Mouse (Mus musculus) neural tube, embryonic 14.5 days (tissue): ENCODE results near the gene Ttpal. TPM values are rescaled to one million over a fixed set of nuclear protein-coding genes. Genes with fewer than 3 reads are reported as not detected.

ENCODE experiments used
- ATAC-seq: fragments of 200-750 bp; cut with Nextera tagmentation; 2 replicates; pipeline ENCODE4 v1.8.0; 2017; ENCODE audit warnings: low read depth, mild to moderate bottlenecking, moderate TSS enrichment, moderate library complexity
- H3K27ac ChIP-seq: fragments of 300-500 bp; sonication (generic); 2 replicates; pipeline ENCODE4 v1.5.1; 2014; ENCODE audit warnings: low read depth, mild to moderate bottlenecking, control low read depth, low read length, moderate library complexity, mixed read lengths
- H3K27me3 ChIP-seq: fragments of 300-500 bp; sonication (generic); 2 replicates; pipeline ENCODE4 v1.6.1; 2014; ENCODE audit warnings: low read length; ENCODE audit not compliant: control insufficient read depth, insufficient read depth
- H3K36me3 ChIP-seq: fragments of 300-500 bp; sonication (generic); 2 replicates; pipeline ENCODE4 v1.6.1; 2014; ENCODE audit warnings: low read length, mixed read lengths; ENCODE audit not compliant: control insufficient read depth, insufficient read depth
- H3K4me1 ChIP-seq: fragments of 300-500 bp; sonication (generic); 2 replicates; pipeline ENCODE4 v1.6.1; 2014; ENCODE audit warnings: low read length; ENCODE audit not compliant: control insufficient read depth, insufficient read depth
- H3K4me2 ChIP-seq: fragments of 300-500 bp; sonication (generic); 2 replicates; pipeline ENCODE4 v1.6.1; 2014; ENCODE audit warnings: mild to moderate bottlenecking, low read depth, low read length, control low read depth
- H3K4me3 ChIP-seq: fragments of 300-500 bp; sonication (generic); 2 replicates; pipeline ENCODE4 v1.5.1; 2014; ENCODE audit warnings: low read depth, low read length, control low read depth, mixed read lengths
- H3K9ac ChIP-seq: fragments of 300-500 bp; sonication (generic); replicated peaks from 2 replicates; pipeline ENCODE4 v1.6.1; 2014; ENCODE audit warnings: low read depth, mild to moderate bottlenecking, control low read depth, low read length, mixed read lengths
- H3K9me3 ChIP-seq: fragments of 300-500 bp; sonication (generic); 2 replicates; pipeline ENCODE4 v1.6.1; 2016; ENCODE audit warnings: low read length; ENCODE audit not compliant: control insufficient read depth
- WGBS: fragments of 180-500 bp; shearing (Covaris S2); extraction: QIAGEN DNeasy Blood & Tissue Kit; methylation state at CpG from one replicate; pipeline ENCODE4 v1.1.7; 2014; 5-methylcytosine and 5-hydroxymethylcytosine counted together
- polyA plus RNA-seq: library from polyadenylated mRNA; unstranded; fragments of >200 nt; fragmentation: Nextera tagmentation; extraction: Ambion mirVana; gene quantifications from 2 replicates; pipeline ENCODE4 v1.2.1, GENCODE M21; 2014

The Ttpal gene
- polyA plus RNA-seq, 1 experiment from 2014 or later: 45.5 TPM

DNA sequence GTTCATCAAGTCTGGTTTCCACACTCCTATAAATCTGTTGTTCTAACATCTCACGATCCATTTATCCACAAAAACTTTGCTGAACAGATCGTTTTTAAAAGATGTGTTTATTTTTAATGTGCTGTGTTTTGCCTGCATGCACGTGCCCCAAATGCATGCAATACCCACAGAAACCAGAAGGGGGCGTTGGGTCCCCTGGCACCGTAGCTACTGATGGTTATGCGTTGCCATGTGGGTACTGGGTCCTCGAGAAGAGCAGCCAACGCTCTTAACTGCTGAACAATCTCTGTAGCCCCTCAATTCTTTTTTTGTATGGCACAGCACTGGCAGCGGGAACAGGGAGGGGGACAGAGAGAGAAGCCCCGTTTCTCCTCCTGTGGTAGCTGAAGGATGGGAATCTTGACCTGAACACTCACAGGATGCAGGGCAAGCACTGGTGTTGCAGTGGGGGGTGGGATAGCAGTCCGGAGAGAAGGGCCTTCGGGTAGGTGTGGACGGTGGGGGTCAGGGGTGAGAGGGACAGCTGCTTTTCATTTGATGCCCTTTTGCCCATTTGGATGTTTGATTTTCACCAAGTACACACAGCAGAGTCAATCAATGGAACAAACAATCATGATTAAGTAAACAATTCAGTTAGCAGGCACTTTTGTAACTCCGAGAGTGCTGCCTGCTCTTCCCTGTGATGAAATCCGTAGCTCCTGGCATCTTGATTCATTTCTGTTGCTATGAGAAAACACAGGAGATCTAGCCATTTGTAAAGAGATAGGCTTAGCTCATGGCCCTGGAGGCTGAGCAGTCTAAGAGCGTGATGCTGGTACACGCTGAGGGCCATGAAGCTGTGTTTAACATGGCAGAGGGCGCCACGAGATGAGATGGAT is 15.5 kb upstream of the Ttpal start:
- Histone ChIP-seq H3K27me3 (no peaks in the 10 kb centered on the region), H3K4me3 (no peak overlapping the region), H3K9ac (no peak overlapping the region), H3K4me2 (no peak overlapping the region), H3K9me3 (no peaks in the 10 kb centered on the region), H3K27ac (no peak overlapping the region), H3K36me3 (no peaks in the 10 kb centered on the region), H3K4me1 (no peaks in the 10 kb centered on the region)
- no peak for ATAC-seq
- WGBS: 53% methylated on average over 19 of the region's 19 CpGs

DNA sequence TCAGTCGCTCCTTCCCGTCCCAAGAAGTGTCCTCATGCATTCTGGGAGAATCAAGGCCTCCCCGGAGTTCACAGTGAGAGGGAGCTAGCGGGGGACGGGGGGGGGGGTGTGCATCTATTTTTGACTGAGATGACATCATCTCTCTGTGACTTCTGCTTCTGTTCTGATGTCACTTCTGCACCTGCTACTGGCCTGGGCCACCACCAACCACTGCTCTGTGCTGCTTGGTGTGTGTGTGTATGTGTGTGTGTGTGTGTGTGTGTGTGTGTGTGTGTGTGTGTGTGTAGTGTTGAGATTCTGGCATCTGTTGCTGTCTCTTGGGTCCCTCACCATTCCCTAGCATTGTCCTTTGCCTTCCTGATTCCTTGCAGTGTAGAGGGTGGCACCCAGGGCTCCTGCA is 14.6 kb upstream of the Ttpal start:
- WGBS: 80% methylated on average over 5 of the region's 5 CpGs
- no peak for ATAC-seq
- no peaks in the 10 kb centered on the region for H3K4me1 ChIP-seq

DNA sequence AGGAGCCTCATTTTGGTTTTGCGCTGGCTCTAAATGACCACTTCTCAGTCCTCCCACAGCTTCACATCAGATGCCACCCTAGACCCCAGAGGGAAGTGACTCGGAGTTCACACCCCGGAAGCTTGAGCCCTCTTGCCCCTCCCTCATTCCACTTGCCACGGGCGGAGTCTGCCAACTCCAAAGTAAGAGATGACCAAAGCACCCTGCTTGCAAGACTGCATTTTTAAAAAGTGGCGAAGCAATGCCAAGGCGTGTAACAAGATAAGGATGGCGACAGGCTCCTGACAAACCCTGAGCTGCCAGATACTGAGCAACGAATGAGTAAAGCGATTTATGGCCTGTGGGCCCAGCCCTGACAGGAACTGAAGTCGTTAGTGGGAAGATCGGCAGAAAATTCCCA is 11.9 kb upstream of the Ttpal start:
- no peak overlapping the region for H3K27ac ChIP-seq
- no peaks in the 10 kb centered on the region for H3K36me3 ChIP-seq
- ATAC-seq: no peak
- H3K4me1 ChIP-seq: no peaks in the 10 kb centered on the region
- no peak overlapping the region for H3K4me3 ChIP-seq
- no peaks in the 10 kb centered on the region for H3K27me3 ChIP-seq
- WGBS: 68% methylated on average over 12 of the region's 12 CpGs
- H3K4me2 ChIP-seq: no peak overlapping the region
- H3K9ac ChIP-seq: no peak overlapping the region
- H3K9me3 ChIP-seq: no peaks in the 10 kb centered on the region

More for the DNA sequence above, 14.6 kb upstream of the Ttpal start:
- H3K4me3 ChIP-seq: no peak overlapping the region
- no peaks in the 10 kb centered on the region for H3K36me3 ChIP-seq
- H3K9ac ChIP-seq: no peak overlapping the region
- no peaks in the 10 kb centered on the region for H3K27me3 ChIP-seq
- H3K9me3 ChIP-seq: no peaks in the 10 kb centered on the region
- no peak overlapping the region for H3K27ac ChIP-seq
- no peak overlapping the region for H3K4me2 ChIP-seq

DNA sequence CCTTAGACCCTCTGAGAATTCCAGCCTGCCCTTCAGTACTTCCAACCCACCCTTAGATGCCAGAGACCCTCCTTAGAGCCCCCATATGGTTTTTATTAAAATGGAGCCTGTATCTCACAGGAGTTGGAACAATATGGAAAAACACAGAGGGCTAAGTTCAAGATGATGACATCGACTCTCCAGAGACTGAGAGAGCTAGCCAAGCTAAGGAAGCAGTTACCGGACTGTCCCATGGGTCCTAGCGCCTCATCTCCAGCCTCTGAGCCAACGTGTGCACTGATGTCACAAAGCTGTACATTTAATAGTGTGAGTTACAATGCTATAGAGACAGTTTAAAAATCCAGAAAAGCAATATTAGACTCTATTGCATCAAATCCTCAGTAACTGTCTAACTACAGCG is 11.1 kb upstream of the Ttpal start:
- Histone ChIP-seq H3K9ac (no peak overlapping the region), H3K9me3 (no peaks in the 10 kb centered on the region), H3K4me1 (no peaks in the 10 kb centered on the region), H3K36me3 (no peaks in the 10 kb centered on the region), H3K27ac (no peak overlapping the region), H3K27me3 (no peaks in the 10 kb centered on the region), H3K4me2 (no peak overlapping the region), H3K4me3 (no peak overlapping the region)
- ATAC-seq: no peak
- WGBS: 77% methylated on average over 5 of the region's 5 CpGs

DNA sequence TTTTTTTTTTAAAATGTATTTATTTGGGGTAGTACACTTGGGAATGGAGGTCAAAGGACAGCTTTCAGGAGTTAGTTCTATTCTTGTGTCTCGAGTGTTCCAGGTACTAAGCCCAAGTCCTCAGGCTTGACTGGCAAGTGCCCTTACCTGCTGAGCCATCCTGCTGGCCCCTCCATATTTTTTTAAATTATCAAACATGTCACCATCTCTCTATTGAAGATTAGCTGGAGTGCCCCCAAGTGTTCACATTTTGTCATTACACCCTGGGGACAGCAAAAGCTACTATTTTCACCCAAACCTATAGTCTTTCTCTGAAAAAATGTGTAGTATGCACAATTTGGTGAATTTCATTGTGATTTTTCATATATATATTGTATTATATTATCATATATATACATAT is 10.0 kb upstream of the Ttpal start:
- no peak for ATAC-seq
- Histone ChIP-seq H3K4me2 (no peak overlapping the region), H3K9ac (no peak overlapping the region), H3K27me3 (no peaks in the 10 kb centered on the region), H3K36me3 (no peaks in the 10 kb centered on the region), H3K4me1 (no peaks in the 10 kb centered on the region), H3K27ac (no peak overlapping the region), H3K4me3 (no peak overlapping the region), H3K9me3 (no peaks in the 10 kb centered on the region)
- 79% methylated on average over 1 of the region's 1 CpGs for WGBS

DNA sequence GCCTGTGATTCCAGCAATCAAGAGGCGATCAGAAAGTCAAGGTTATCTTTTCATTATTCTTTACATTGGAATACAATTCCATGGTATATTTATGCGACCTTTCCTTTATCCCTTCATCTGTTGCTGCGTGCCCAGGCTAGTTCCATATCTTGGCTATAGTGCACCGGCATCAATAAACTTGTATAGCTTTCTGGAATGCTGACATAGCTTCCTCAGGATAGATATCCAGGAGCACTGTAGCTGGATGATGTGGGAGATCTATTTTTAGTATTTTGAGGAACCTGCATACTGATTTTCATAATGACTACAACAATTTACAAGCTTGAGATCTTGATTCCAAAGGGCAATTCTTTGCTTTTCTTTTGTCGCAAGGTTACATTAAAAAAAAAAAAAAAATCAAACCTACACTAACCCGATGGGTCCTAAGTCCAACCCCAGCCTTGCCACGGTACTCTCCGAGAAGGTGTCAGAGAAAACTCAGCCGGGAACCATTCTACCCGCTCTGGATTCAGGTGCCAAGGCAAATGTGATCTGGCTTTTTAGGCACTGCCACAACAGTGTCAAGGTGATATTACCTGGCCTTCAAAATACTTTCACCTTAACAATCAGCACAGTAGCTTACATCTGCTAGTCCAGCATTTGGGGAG is 8.4 kb upstream of the Ttpal start:
- H3K4me3 ChIP-seq: no peak overlapping the region
- no peak overlapping the region for H3K27ac ChIP-seq
- H3K4me2 ChIP-seq: no peak overlapping the region
- H3K4me1 ChIP-seq: no peaks in the 10 kb centered on the region
- no peak for ATAC-seq
- no peaks in the 10 kb centered on the region for H3K9me3 ChIP-seq
- no peaks in the 10 kb centered on the region for H3K27me3 ChIP-seq
- H3K36me3 ChIP-seq: no peaks in the 10 kb centered on the region
- 91% methylated on average over 10 of the region's 10 CpGs for WGBS
- H3K9ac ChIP-seq: no peak overlapping the region

DNA sequence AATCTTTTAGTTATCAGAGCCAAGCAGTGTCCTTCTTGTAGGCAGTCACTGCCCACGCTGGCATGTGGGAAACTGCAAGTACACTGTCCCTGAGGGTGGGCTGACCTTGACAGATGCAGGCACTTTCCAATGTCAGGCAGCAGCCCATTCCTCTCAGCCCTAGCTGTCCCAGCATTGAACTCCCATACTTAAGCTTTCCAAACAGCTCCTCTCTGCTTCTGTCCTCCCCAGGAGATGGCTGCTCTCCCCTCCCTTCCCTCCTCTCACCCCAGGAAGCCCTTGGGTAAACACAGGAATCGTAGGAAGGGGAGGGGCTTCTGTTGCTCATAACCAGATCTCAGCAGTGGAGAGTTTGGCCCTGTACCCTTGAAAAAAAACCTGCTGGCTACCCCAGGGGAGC is 7.0 kb upstream of the Ttpal start:
- no peaks in the 10 kb centered on the region for H3K36me3 ChIP-seq
- H3K27ac ChIP-seq: no peak overlapping the region
- no peak overlapping the region for H3K4me3 ChIP-seq
- no peaks in the 10 kb centered on the region for H3K4me1 ChIP-seq
- 13% methylated on average over 2 of the region's 2 CpGs for WGBS
- ATAC-seq: no peak
- no peak overlapping the region for H3K4me2 ChIP-seq
- no peaks in the 10 kb centered on the region for H3K9me3 ChIP-seq
- H3K9ac ChIP-seq: no peak overlapping the region
- no peaks in the 10 kb centered on the region for H3K27me3 ChIP-seq

DNA sequence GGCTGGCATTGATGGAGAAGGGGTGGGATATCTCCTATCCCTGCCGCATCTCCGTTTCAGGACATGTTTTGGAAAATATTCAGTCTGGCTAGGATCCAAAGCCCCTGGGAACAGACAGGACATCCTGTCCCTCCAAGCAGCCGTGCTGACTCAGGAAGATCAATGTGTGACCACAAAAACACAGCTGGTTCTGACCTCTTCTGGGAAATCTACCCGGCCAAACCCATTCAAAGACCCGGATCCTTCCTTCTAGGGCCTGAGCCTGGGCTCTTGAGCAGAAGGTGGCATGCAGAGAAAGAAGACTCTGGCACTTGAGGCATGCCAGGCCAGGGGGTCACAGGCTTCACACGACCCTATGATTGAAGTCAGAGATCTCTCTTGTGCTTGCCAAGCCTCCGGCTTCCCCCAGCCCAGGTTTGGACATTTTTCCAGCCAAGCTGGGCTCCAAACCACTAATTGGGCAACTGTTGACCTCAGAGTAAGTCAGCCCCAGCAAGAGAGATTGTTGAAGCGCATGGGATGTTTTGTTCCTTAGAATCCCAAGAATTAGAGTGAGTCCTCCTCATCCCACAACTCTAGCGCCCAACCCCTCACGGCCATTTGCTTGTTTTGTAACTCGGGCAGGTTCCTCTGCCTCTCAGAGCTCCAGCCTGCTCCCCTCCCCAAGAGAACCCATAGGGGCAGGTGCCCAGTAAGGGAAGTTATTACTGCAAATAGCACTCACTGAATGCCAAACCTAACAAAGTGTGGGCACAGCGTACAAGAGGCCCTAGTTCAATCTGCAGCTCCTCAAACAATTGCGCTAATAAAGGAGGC is 5.8 kb upstream of the Ttpal start:
- H3K9ac ChIP-seq: no peak overlapping the region
- no peaks in the 10 kb centered on the region for H3K4me1 ChIP-seq
- no peak overlapping the region for H3K4me2 ChIP-seq
- no peaks in the 10 kb centered on the region for H3K36me3 ChIP-seq
- H3K27ac ChIP-seq: no peak overlapping the region
- 74% methylated on average over 13 of the region's 13 CpGs for WGBS
- H3K4me3 ChIP-seq: no peak overlapping the region
- no peaks in the 10 kb centered on the region for H3K27me3 ChIP-seq
- no peak for ATAC-seq
- no peaks in the 10 kb centered on the region for H3K9me3 ChIP-seq

DNA sequence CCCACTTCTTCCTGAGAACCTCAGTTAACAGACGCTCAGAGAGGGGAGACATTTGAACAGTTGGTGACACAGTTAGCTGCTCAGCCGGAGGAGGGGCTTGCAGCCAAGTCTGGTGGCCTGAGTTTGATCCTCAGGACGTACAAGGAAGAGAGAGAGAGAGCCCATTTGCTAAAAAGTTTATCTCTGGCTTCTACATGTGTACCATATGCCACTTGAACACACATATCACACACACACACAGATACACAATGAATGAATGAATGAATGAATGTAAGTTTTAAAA is 5.3 kb upstream of the Ttpal start:
- H3K36me3 ChIP-seq: no peaks in the 10 kb centered on the region
- H3K9ac ChIP-seq: no peak overlapping the region
- no peaks in the 10 kb centered on the region for H3K27me3 ChIP-seq
- WGBS: 65% methylated on average over 3 of the region's 3 CpGs
- H3K9me3 ChIP-seq: no peaks in the 10 kb centered on the region
- H3K4me3 ChIP-seq: no peak overlapping the region
- H3K4me1 ChIP-seq: no peaks in the 10 kb centered on the region
- H3K27ac ChIP-seq: no peak overlapping the region
- no peak overlapping the region for H3K4me2 ChIP-seq
- ATAC-seq: no peak
